ENCODE assay signal across 19 mouse cellular contexts in the genomic region with DNA sequence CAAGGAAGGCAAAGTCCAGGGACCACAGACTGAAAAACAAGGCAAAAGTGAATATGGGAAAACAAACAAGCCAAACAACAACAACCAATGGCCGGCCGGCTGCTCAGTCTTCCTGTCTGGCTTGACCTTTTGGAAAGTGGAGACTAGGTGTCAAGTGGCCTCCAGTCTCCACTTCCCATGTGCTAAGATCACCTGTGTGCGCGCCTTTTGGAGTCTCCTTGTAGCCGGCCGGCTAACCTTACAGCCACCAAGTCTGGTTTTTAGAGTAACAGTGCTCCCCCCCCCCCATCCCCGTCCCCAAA.
"Had no signal": no experiment of that assay in that cellular context is flagged by ENCODE, and none has a peak within 500 bp of the region (broad histone marks: within the 10 kb centered on the region; RNA-seq: fewer than 3 reads in every experiment).

No protein-coding gene starts in this region.

- DNase-seq: left cerebral cortex, postnatal 4 days; liver, postnatal 0 days; lung, postnatal 10 days; retina, postnatal 1 day; right cerebral cortex, postnatal 25 days; spleen, adult 18-20 months; thymus, postnatal 25 days had no signal

- H3K27me3 ChIP-seq: intestine, embryonic 15.5 days; limb, embryonic 12.5 days; limb, embryonic 15.5 days; lung, embryonic 15.5 days; midbrain, embryonic 13.5 days; neural tube, embryonic 13.5 days; stomach, embryonic 15.5 days had no signal

- H3K9me3 ChIP-seq: intestine, embryonic 15.5 days; limb, embryonic 12.5 days; limb, embryonic 15.5 days; lung, embryonic 15.5 days; midbrain, embryonic 13.5 days; neural tube, embryonic 13.5 days; stomach, embryonic 15.5 days had no signal

- H3K9ac ChIP-seq: intestine, embryonic 15.5 days; limb, embryonic 12.5 days; limb, embryonic 15.5 days; liver, embryonic 14.5 days; liver, postnatal 0 days; lung, embryonic 15.5 days; midbrain, embryonic 13.5 days; neural tube, embryonic 13.5 days; stomach, embryonic 15.5 days had no signal

- H3K4me3 ChIP-seq: intestine, embryonic 15.5 days; limb, embryonic 12.5 days; limb, embryonic 15.5 days; lung, embryonic 15.5 days; midbrain, embryonic 13.5 days; myocyte; neural tube, embryonic 13.5 days; stomach, embryonic 15.5 days had no signal

- H3K4me2 ChIP-seq: intestine, embryonic 15.5 days; limb, embryonic 12.5 days; limb, embryonic 15.5 days; liver, embryonic 11.5 days; lung, embryonic 15.5 days; midbrain, embryonic 13.5 days; neural tube, embryonic 13.5 days; stomach, embryonic 15.5 days had no signal

- H3K36me3 ChIP-seq: intestine, embryonic 15.5 days; limb, embryonic 12.5 days; limb, embryonic 15.5 days; lung, embryonic 15.5 days; midbrain, embryonic 13.5 days; neural tube, embryonic 13.5 days; stomach, embryonic 15.5 days had no signal

- ATAC-seq: intestine, embryonic 15.5 days; liver, postnatal 0 days; midbrain, embryonic 13.5 days; midbrain, embryonic 16.5 days had no signal

- H3K27ac ChIP-seq: intestine, embryonic 15.5 days; limb, embryonic 12.5 days; limb, embryonic 15.5 days; liver, embryonic 14.5 days; lung, embryonic 15.5 days; macrophage; midbrain, embryonic 13.5 days; neural tube, embryonic 13.5 days; stomach, embryonic 15.5 days had no signal

- H3K4me1 ChIP-seq: intestine, embryonic 15.5 days; limb, embryonic 15.5 days had no signal
